Mouse (Mus musculus) thymus, adult 2 months (tissue): Measurements from ENCODE around the gene Scmh1.

ENCODE experiments used
- CTCF ChIP-seq: fragments of 200-500 bp; IDR thresholded peaks from 2 replicates; pipeline ENCODE4 v1.5.1; 2012; ENCODE audit warnings: mild to moderate bottlenecking, control low read depth, low read length, moderate library complexity, borderline replicate concordance; ENCODE audit not compliant: control insufficient read depth, poor library complexity, insufficient read depth; ENCODE audit errors: extremely low read depth
- POLR2A ChIP-seq: fragments of 200-500 bp; IDR thresholded peaks from 2 replicates; pipeline ENCODE4 v1.6.1; 2012; ENCODE audit warnings: mild to moderate bottlenecking, low read length, control low read depth, moderate library complexity; ENCODE audit not compliant: control insufficient read depth, poor library complexity, insufficient read depth; ENCODE audit errors: extremely low read depth

DNA sequence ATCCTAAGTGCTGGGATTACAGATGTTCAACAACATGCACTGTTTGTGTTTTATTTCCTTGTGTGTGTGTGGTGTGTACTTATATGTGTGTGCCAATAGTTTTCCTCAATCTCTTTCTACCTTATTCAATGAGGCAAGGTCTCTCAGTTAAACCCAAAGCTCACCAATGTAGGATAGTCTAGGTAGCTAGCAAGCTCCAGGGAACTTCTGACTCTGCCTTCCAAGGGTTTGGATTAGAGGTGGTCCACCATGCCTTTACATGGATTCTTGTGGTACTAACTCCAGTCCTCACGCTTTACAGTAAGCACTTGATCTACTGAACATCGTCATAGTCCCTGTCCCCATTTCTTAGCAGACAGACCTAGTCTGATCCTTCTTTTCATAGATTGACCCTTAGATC, 109.3 kb downstream of the Scmh1 start:
- TF ChIP-seq CTCF (no peak), POLR2A (no peak)
